Mouse (Mus musculus) embryonic facial prominence, embryonic 13.5 days (tissue): ENCODE measurements around the gene Tmco3. TPM values are rescaled to one million over a fixed set of nuclear protein-coding genes. Genes with fewer than 3 reads are reported as not detected.

Experiments
- ATAC-seq: fragments of 200-750 bp; cut with Nextera tagmentation; 2 replicates; pipeline ENCODE4 v1.8.0; 2017; ENCODE audit warnings: low read depth; ENCODE audit not compliant: insufficient number of reproducible peaks, insufficient read depth, low FRiP score, low TSS enrichment
- H3K27ac ChIP-seq: fragments of 300-500 bp; sonication (generic); 2 replicates; pipeline ENCODE4 v1.5.1; 2015; ENCODE audit warnings: moderate library complexity, mild to moderate bottlenecking, inconsistent platforms
- H3K27me3 ChIP-seq: fragments of 300-500 bp; sonication (generic); 2 replicates; pipeline ENCODE4 v1.6.1; 2015; ENCODE audit warnings: mild to moderate bottlenecking, inconsistent platforms
- H3K36me3 ChIP-seq: fragments of 300-500 bp; sonication (generic); 2 replicates; pipeline ENCODE4 v1.6.1; 2015; ENCODE audit warnings: mild to moderate bottlenecking, inconsistent platforms
- H3K4me1 ChIP-seq: fragments of 300-500 bp; sonication (generic); 2 replicates; pipeline ENCODE4 v1.6.1; 2015; ENCODE audit warnings: inconsistent platforms
- H3K4me2 ChIP-seq: fragments of 300-500 bp; sonication (generic); 2 replicates; pipeline ENCODE4 v1.6.1; 2015; ENCODE audit warnings: moderate library complexity, mild to moderate bottlenecking, inconsistent platforms
- H3K4me3 ChIP-seq: fragments of 300-500 bp; sonication (generic); 2 replicates; pipeline ENCODE4 v1.5.1; 2015; ENCODE audit warnings: mild to moderate bottlenecking, inconsistent platforms
- H3K9ac ChIP-seq: fragments of 300-500 bp; sonication (generic); 2 replicates; pipeline ENCODE4 v1.6.1; 2015; ENCODE audit warnings: mild to moderate bottlenecking, inconsistent platforms
- H3K9me3 ChIP-seq: fragments of 300-500 bp; sonication (generic); 2 replicates; pipeline ENCODE4 v1.6.1; 2016; ENCODE audit warnings: inconsistent platforms
- WGBS: fragments of 180-500 bp; shearing (Covaris S2); methylation state at CpG from one replicate; pipeline ENCODE4 v1.1.7; 2015; ENCODE audit warnings: mixed read lengths; 5-methylcytosine and 5-hydroxymethylcytosine counted together
- polyA plus RNA-seq: library from polyadenylated mRNA; unstranded; fragments of >200 nt; fragmentation: Nextera tagmentation; extraction: Ambion mirVana; gene quantifications from 2 replicates; pipeline ENCODE4 v1.2.1, GENCODE M21; 2015

The Tmco3 gene
- polyA plus RNA-seq, 1 experiment from 2014 or later: 53.1 TPM

DNA sequence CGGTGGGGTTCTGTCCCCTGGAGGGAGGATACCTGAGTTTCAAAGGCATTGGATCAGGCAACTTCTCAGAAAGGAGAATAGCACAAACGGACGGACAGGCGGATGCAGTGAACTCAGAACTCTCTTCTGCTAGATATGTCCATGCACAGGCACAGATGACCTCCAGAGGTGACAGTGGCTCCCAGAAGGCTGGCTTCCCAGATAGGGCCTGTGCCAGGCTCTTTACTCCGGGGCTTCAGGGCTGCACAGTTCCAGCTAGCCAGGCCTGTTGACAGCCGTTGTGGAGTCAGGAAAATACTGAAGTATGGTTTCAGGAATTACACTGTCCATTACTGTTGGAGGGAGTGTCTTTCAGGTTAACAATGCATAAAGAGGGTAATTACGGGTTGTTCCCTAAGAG is 62.1 kb downstream of the Tmco3 start:
- Histone ChIP-seq H3K27ac (no peak overlapping the region), H3K4me1 (no peaks in the 10 kb centered on the region), H3K9me3 (no peaks in the 10 kb centered on the region), H3K4me2 (no peak overlapping the region), H3K9ac (no peak overlapping the region), H3K27me3 (no peaks in the 10 kb centered on the region), H3K36me3 (peaks cover 100% of the 10 kb centered on the region), H3K4me3 (no peak overlapping the region)
- no peak for ATAC-seq
- WGBS: 83% methylated on average over 7 of the region's 7 CpGs

DNA sequence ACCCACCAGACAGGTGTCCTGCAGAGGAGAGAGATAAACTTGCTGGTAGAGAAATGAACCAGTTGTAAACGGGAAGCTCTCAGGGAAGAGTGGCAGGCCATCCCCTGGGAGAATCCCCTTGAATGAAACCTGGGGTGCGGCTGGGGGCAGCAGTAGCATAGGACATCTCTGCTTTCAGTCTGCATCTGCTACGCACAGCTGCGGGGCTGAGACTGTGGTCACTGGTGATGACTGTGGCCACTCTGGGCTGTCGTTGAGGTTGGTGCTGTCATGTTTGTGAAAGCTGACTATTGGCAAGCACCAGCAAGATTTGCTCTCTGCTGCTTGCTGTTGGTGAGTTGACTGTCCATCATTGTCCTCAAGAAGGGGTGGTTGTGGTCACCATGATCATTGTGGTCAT is 63.6 kb downstream of the Tmco3 start:
- Histone ChIP-seq H3K36me3 (peaks cover 100% of the 10 kb centered on the region), H3K27me3 (no peaks in the 10 kb centered on the region), H3K9ac (no peak overlapping the region), H3K4me2 (no peak overlapping the region), H3K27ac (no peak overlapping the region), H3K4me1 (no peaks in the 10 kb centered on the region), H3K9me3 (no peaks in the 10 kb centered on the region), H3K4me3 (no peak overlapping the region)
- 82% methylated on average over 5 of the region's 5 CpGs for WGBS
- ATAC-seq: no peak

- WGBS: 87% methylated on average over 8 of the region's 8 CpGs
- Histone ChIP-seq H3K9me3 (no peaks in the 10 kb centered on the region), H3K9ac (0 out of 2 replicates have a peak overlapping the region, but pooled peaks have one; percentile 11), H3K36me3 (peaks cover 100% of the 10 kb centered on the region), H3K27ac (no peak overlapping the region), H3K4me2 (no peak overlapping the region), H3K27me3 (no peaks in the 10 kb centered on the region), H3K4me1 (no peaks in the 10 kb centered on the region), H3K4me3 (no peak overlapping the region)
- ATAC-seq: no peak
These were observed 64.6 kb downstream of the Tmco3 start for GRCm38 (mm10) chr8:13352601-13353000.

GRCm38 (mm10) chr8:13353155-13353833 is 65.3 kb downstream of the Tmco3 start:
- H3K27ac ChIP-seq: no peak overlapping the region
- H3K9me3 ChIP-seq: no peaks in the 10 kb centered on the region
- H3K9ac ChIP-seq: 0 out of 2 replicates have a peak overlapping the region, but pooled peaks have one; percentile 11
- H3K36me3 ChIP-seq: peaks cover 100% of the 10 kb centered on the region
- WGBS: 84% methylated on average over 9 of the region's 9 CpGs
- H3K4me3 ChIP-seq: no peak overlapping the region
- H3K4me2 ChIP-seq: no peak overlapping the region
- H3K27me3 ChIP-seq: no peaks in the 10 kb centered on the region
- ATAC-seq: no peak
- no peaks in the 10 kb centered on the region for H3K4me1 ChIP-seq

- no peak for ATAC-seq
- Histone ChIP-seq H3K4me1 (no peaks in the 10 kb centered on the region), H3K27me3 (no peaks in the 10 kb centered on the region), H3K9me3 (no peaks in the 10 kb centered on the region), H3K4me3 (no peak overlapping the region), H3K9ac (no peak overlapping the region), H3K27ac (no peak overlapping the region), H3K36me3 (peaks cover 100% of the 10 kb centered on the region), H3K4me2 (no peak overlapping the region)
- WGBS: 84% methylated on average over 4 of the region's 4 CpGs
These were observed 65.9 kb downstream of the Tmco3 start for GRCm38 (mm10) chr8:13353883-13354282.

- no peak overlapping the region for H3K4me2 ChIP-seq
- H3K27ac ChIP-seq: no peak overlapping the region
- no peak for ATAC-seq
- peaks cover 100% of the 10 kb centered on the region for H3K36me3 ChIP-seq
- H3K4me3 ChIP-seq: no peak overlapping the region
- no peaks in the 10 kb centered on the region for H3K4me1 ChIP-seq
- no peak overlapping the region for H3K9ac ChIP-seq
- H3K9me3 ChIP-seq: no peaks in the 10 kb centered on the region
- WGBS: 85% methylated on average over 6 of the region's 6 CpGs
- H3K27me3 ChIP-seq: no peaks in the 10 kb centered on the region
These were observed 68.2 kb downstream of the Tmco3 start for GRCm38 (mm10) chr8:13356221-13356620.

GRCm38 (mm10) chr8:13356681-13357080 is 68.7 kb downstream of the Tmco3 start:
- Histone ChIP-seq H3K9ac (no peak overlapping the region), H3K4me1 (no peaks in the 10 kb centered on the region), H3K4me3 (no peak overlapping the region), H3K4me2 (no peak overlapping the region), H3K27me3 (no peaks in the 10 kb centered on the region), H3K36me3 (peaks cover 100% of the 10 kb centered on the region), H3K9me3 (no peaks in the 10 kb centered on the region), H3K27ac (no peak overlapping the region)
- 86% methylated on average over 10 of the region's 10 CpGs for WGBS
- no peak for ATAC-seq

DNA sequence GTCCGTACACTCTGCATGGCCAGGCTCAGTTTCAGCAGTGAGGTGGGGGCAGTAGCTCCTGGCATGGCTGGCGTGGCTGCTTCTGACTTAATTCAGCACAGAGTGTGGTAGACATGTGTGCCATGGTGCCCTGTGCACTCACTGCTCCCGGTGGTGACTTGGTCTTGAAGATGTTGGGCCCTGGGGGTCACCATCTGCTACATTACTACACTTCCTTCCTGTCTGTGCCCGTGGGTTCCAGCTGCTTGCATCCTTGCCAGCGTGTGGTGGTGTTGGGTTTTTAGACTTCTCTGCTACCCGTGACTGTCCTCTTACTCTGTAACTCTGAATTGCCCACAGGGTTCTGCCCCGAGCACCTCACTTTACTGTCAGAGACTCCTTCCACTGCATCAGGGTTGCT is 72.2 kb downstream of the Tmco3 start:
- H3K9ac ChIP-seq: no peak overlapping the region
- no peak for ATAC-seq
- no peaks in the 10 kb centered on the region for H3K27me3 ChIP-seq
- no peak overlapping the region for H3K4me2 ChIP-seq
- WGBS: 87% methylated on average over 7 of the region's 7 CpGs
- H3K9me3 ChIP-seq: no peaks in the 10 kb centered on the region
- H3K27ac ChIP-seq: no peak overlapping the region
- no peak overlapping the region for H3K4me3 ChIP-seq
- peaks cover 92% of the 10 kb centered on the region for H3K36me3 ChIP-seq
- H3K4me1 ChIP-seq: no peaks in the 10 kb centered on the region

- Histone ChIP-seq H3K27ac (no peak overlapping the region), H3K4me2 (no peak overlapping the region), H3K36me3 (peaks cover 92% of the 10 kb centered on the region), H3K4me3 (no peak overlapping the region), H3K27me3 (no peaks in the 10 kb centered on the region), H3K9me3 (no peaks in the 10 kb centered on the region), H3K4me1 (no peaks in the 10 kb centered on the region), H3K9ac (no peak overlapping the region)
- no peak for ATAC-seq
- 94% methylated on average over 6 of the region's 6 CpGs for WGBS
These were observed 73.9 kb downstream of the Tmco3 start for GRCm38 (mm10) chr8:13361865-13362264.

Other genes with a start within 250 kb of the Tmco3 start
- gene Proz, start 227.3 kb upstream of the Tmco3 start, polyA plus RNA-seq: 0.20 and 0.74 TPM in 2 replicates
- gene Pcid2, start 182.7 kb upstream of the Tmco3 start, polyA plus RNA-seq: 48.9 and 50.1 TPM in 2 replicates
- 89.4 and 100 TPM in 2 replicates for gene Cul4a, start 182.6 kb upstream of the Tmco3 start, polyA plus RNA-seq
- gene Lamp1, start 129.0 kb upstream of the Tmco3 start, polyA plus RNA-seq: 259 and 270 TPM in 2 replicates
- 14.3 and 17.3 TPM in 2 replicates for gene Grtp1, start 87.6 kb upstream of the Tmco3 start, polyA plus RNA-seq
- gene Adprhl1, start 34.0 kb upstream of the Tmco3 start, polyA plus RNA-seq: 1.9 TPM in 1 of 2 replicates, not detected in the other
- 33.2 and 33.4 TPM in 2 replicates for gene Dcun1d2, start 59 bp upstream of the Tmco3 start, polyA plus RNA-seq
- 164 and 166 TPM in 2 replicates for gene Tfdp1, start 50.6 kb downstream of the Tmco3 start, polyA plus RNA-seq
- gene Atp4b, start 108.6 kb downstream of the Tmco3 start, polyA plus RNA-seq: not detected in 2 replicates
- 0.03 TPM in 1 of 2 replicates, not detected in the other for gene Grk1, start 116.9 kb downstream of the Tmco3 start, polyA plus RNA-seq
- 0.38 TPM in 1 of 2 replicates, not detected in the other for gene Tmem255b, start 147.0 kb downstream of the Tmco3 start, polyA plus RNA-seq
- 15.4 and 17.5 TPM in 2 replicates for gene Gas6, start 206.3 kb downstream of the Tmco3 start, polyA plus RNA-seq